ENCODE assay signal across 33 mouse cellular contexts in genomic region chr6:113743111-113743510, GRCm38 (mm10). TPM values are rescaled to one million over a fixed set of nuclear protein-coding genes. Genes with fewer than 3 reads are reported as not detected.
"Had no signal": no experiment of that assay in that cellular context is flagged by ENCODE, and none has a peak within 500 bp of the region (broad histone marks: within the 10 kb centered on the region; RNA-seq: fewer than 3 reads in every experiment).

No protein-coding gene starts in this region.

- ATAC-seq: hindbrain, embryonic 16.5 days; inflammation-experienced regulatory T-cells, adult 6 months; intestine, embryonic 15.5 days; intestine, postnatal 0 days; liver, embryonic 12.5 days had no signal

- H3K36me3 ChIP-seq: intestine, embryonic 15.5 days had no signal

- H3K9ac ChIP-seq: heart, embryonic 12.5 days; hindbrain, embryonic 12.5 days; hindbrain, embryonic 14.5 days; intestine, embryonic 15.5 days; limb, embryonic 13.5 days; limb, embryonic 15.5 days; liver, embryonic 12.5 days; liver, embryonic 14.5 days had no signal

- H3K4me3 ChIP-seq: gastrocnemius, adult 2 months; heart, embryonic 10.5 days; heart, embryonic 12.5 days; hindbrain, embryonic 10.5 days; hindbrain, embryonic 12.5 days; intestine, embryonic 15.5 days; limb, embryonic 13.5 days; limb, embryonic 15.5 days; liver, embryonic 12.5 days had no signal

- DNase-seq: gastrocnemius, adult 2 months; gastrocnemius, postnatal 10 days; gastrocnemius, postnatal 25 days; heart, adult 18-20 months; heart, postnatal 10 days; heart, postnatal 4 days; kidney, adult 18-20 months; kidney, adult 8-10 months; kidney, postnatal 14 days; kidney, postnatal 36 days had no signal

- H3K27ac ChIP-seq: gastrocnemius, adult 2 months; heart, embryonic 10.5 days; hindbrain, embryonic 10.5 days; hindbrain, embryonic 12.5 days; hindbrain, embryonic 14.5 days; intestine, embryonic 15.5 days; kidney, postnatal 0 days; limb, embryonic 13.5 days; limb, embryonic 15.5 days; liver, embryonic 12.5 days; liver, embryonic 14.5 days had no signal

- H3K27me3 ChIP-seq: intestine, embryonic 15.5 days had no signal

- H3K9me3 ChIP-seq: heart, embryonic 10.5 days; heart, embryonic 12.5 days; hindbrain, embryonic 10.5 days; hindbrain, embryonic 12.5 days; intestine, embryonic 15.5 days; limb, embryonic 13.5 days; limb, embryonic 15.5 days; liver, embryonic 12.5 days had no signal

- H3K4me2 ChIP-seq: heart, embryonic 12.5 days; hindbrain, embryonic 12.5 days; hindbrain, embryonic 14.5 days; intestine, embryonic 15.5 days; limb, embryonic 13.5 days; limb, embryonic 15.5 days; liver, embryonic 12.5 days had no signal

RNA-seq across cellular contexts. Expression of gene Ghrl, which starts 23.4 kb away (rescaled TPM):
- total RNA-seq: gastrocnemius, postnatal 10 days; gastrocnemius, postnatal 25 days; gastrocnemius, postnatal 4 days; heart, adult 18-20 months; heart, adult 8-10 months; heart, postnatal 10 days; heart, postnatal 25 days; heart, postnatal 4 days; layer of hippocampus, adult 18-20 months; left cerebral cortex, adult 18-20 months; left cerebral cortex, postnatal 14 days; left cerebral cortex, postnatal 36 days; liver, adult 2 months had no signal
- polyA plus RNA-seq: heart, embryonic 12.5 days; heart, embryonic 14.5 days; kidney, postnatal 0 days; liver, adult 2 months; liver, embryonic 12.5 days had no signal
